Mouse (Mus musculus) erythroblast, embryonic 14.5 days (primary cell): ENCODE results near the gene Rfx7.

Experiments
- GATA1 ChIP-seq: IDR thresholded peaks from 2 replicates; pipeline ENCODE4 v1.6.1; 2012; ENCODE audit warnings: low read length, inconsistent platforms, mixed read lengths
- TAL1 ChIP-seq: IDR thresholded peaks from 3 replicates; pipeline ENCODE4 v1.6.1; 2012; ENCODE audit warnings: low read length, inconsistent platforms, mixed read lengths

DNA sequence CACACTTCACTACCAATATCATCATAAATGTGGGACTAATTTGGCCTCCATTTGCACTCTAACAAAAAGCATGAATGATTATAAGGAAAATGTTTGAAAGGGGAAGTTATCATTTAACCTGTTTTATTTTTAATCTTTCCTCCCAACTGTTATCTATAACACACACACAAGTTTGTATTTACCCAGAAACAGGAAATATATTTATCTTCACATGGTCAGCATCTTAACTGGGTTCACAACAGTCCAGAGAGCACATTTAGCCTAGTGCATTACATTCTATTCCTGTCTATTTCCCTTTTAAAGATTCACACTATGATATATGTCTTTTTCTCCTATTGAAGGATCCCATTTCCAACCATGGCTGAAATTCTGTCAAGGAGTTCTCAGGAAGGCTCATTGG lies 43.5 kb upstream of the Rfx7 start:
- TF ChIP-seq TAL1: no peak
- TF ChIP-seq GATA1: no peak
